In genomic region chr1:43444531-43444930, GRCm38 (mm10) we compare ENCODE assay signal across 8 mouse cellular contexts. TPM values are rescaled to one million over a fixed set of nuclear protein-coding genes. Genes with fewer than 3 reads are reported as not detected.
DNase-seq lines count a peak whose midpoint lies in the region; ATAC-seq and TF ChIP-seq lines count a peak whose summit lies in the region.

TSS of gene Nck2 (plus strand) at chr1:43444579.

- H3K36me3 ChIP-seq in forebrain, embryonic 14.5 days (ENCODE audit: control insufficient read depth, insufficient read depth, low read length): no peaks in the 10 kb centered on the region
- no peaks in the 10 kb centered on the region for H3K36me3 ChIP-seq in hindbrain, embryonic 10.5 days
- no peaks in the 10 kb centered on the region for H3K36me3 ChIP-seq in limb, embryonic 14.5 days (ENCODE audit: control insufficient read depth, insufficient read depth, low read length)
- H3K36me3 ChIP-seq in myocyte (ENCODE audit: control insufficient read depth, insufficient read depth): no peaks in the 10 kb centered on the region

- no peak for ATAC-seq in forebrain, embryonic 14.5 days
- ATAC-seq in limb, embryonic 14.5 days (ENCODE audit: low FRiP score, low read depth): no peak

- H3K4me2 ChIP-seq in forebrain, embryonic 14.5 days (ENCODE audit: low read length): peak within 1 kb of the TSS; percentile 82
- peak within 1 kb of the TSS; percentile 91 for H3K4me2 ChIP-seq in limb, embryonic 14.5 days (replicated peaks; ENCODE audit: low read depth, low read length, severe bottlenecking)
- peak within 1 kb of the TSS; percentile 74 for H3K4me2 ChIP-seq in myocyte (ENCODE audit: low read depth)

- peaks cover 34% of the 10 kb centered on the region for H3K79me2 ChIP-seq in myocyte (ENCODE audit: control insufficient read depth, insufficient read depth)

- peak within 1 kb of the TSS; percentile 96 for H3K4me3 ChIP-seq in forebrain, embryonic 14.5 days (ENCODE audit: low read depth, low read length)
- H3K4me3 ChIP-seq in hindbrain, embryonic 10.5 days: peak within 1 kb of the TSS; percentile 98
- H3K4me3 ChIP-seq in limb, embryonic 14.5 days (replicated peaks; ENCODE audit: low read length): peak within 1 kb of the TSS; percentile 97
- H3K4me3 ChIP-seq in myocyte: peak within 1 kb of the TSS; percentile 65

- H3ac ChIP-seq in myocyte (ENCODE audit: control insufficient read depth, insufficient read length): peak within 1 kb of the TSS; percentile 85

- peaks cover 17% of the 10 kb centered on the region for H3K4me1 ChIP-seq in forebrain, embryonic 14.5 days (ENCODE audit: control insufficient read depth, insufficient read depth, low read length)
- H3K4me1 ChIP-seq in hindbrain, embryonic 10.5 days (replicated peaks): peaks cover 24% of the 10 kb centered on the region
- H3K4me1 ChIP-seq in limb, embryonic 14.5 days (ENCODE audit: control insufficient read depth, insufficient read depth, low read length): peaks cover 18% of the 10 kb centered on the region

- TF ChIP-seq POLR2A in limb, embryonic 14.5 days (IDR thresholded peaks at IDR 0.05; ENCODE audit: borderline replicate concordance, extremely low read depth, insufficient read depth, insufficient read length): no peak
- TF ChIP-seq POLR2A in myocyte (IDR thresholded peaks at IDR 0.05; ENCODE audit: insufficient read length, low read depth): no peak

- H3K27me3 ChIP-seq in forebrain, embryonic 14.5 days (replicated peaks; ENCODE audit: control insufficient read depth, insufficient read depth, low read length): no peaks in the 10 kb centered on the region
- H3K27me3 ChIP-seq in hindbrain, embryonic 10.5 days (ENCODE audit: insufficient read depth, poor library complexity, severe bottlenecking): no peaks in the 10 kb centered on the region; the same call in 1 of the 2 replicates
- no peaks in the 10 kb centered on the region for H3K27me3 ChIP-seq in limb, embryonic 14.5 days (ENCODE audit: control insufficient read depth, insufficient read depth, low read length)
- no peaks in the 10 kb centered on the region for H3K27me3 ChIP-seq in myocyte (ENCODE audit: control insufficient read depth, insufficient read depth, insufficient read length)

- no peak for DNase-seq in urinary bladder, adult 2 months (ENCODE audit: low spot score)
- no peak for DNase-seq in urinary bladder, postnatal 10 days (ENCODE audit: low spot score)
- DNase-seq in forebrain, embryonic 14.5 days (ENCODE audit: low spot score): no peak
- DNase-seq in hindbrain, embryonic 10.5 days (ENCODE audit: low spot score): no peak
- DNase-seq in limb, embryonic 14.5 days (ENCODE audit: low spot score): no peak
- DNase-seq in thymus, postnatal 10 days (ENCODE audit: low spot score in 2 of 2): no peak
- DNase-seq in ovary, adult 18-20 months (ENCODE audit: low spot score): no peak

- peak within 1 kb of the TSS; percentile 91 for H3K27ac ChIP-seq in forebrain, embryonic 14.5 days (ENCODE audit: low read depth, low read length)
- peak within 1 kb of the TSS; percentile 99 for H3K27ac ChIP-seq in hindbrain, embryonic 10.5 days
- peak within 1 kb of the TSS; percentile 95 for H3K27ac ChIP-seq in limb, embryonic 14.5 days (replicated peaks; ENCODE audit: low read depth, low read length)

- WGBS in forebrain, embryonic 14.5 days: 10% methylated on average over 9 of the region's 9 CpGs
- WGBS in hindbrain, embryonic 10.5 days: 23% methylated on average over 9 of the region's 9 CpGs
- 14% methylated on average over 9 of the region's 9 CpGs for WGBS in limb, embryonic 14.5 days

- peak within 1 kb of the TSS; percentile 98 for H3K9ac ChIP-seq in forebrain, embryonic 14.5 days (ENCODE audit: low read length)
- H3K9ac ChIP-seq in limb, embryonic 14.5 days (ENCODE audit: low read depth, low read length, severe bottlenecking): peak within 1 kb of the TSS; percentile 97

- H3K9me3 ChIP-seq in forebrain, embryonic 14.5 days (replicated peaks; ENCODE audit: control insufficient read depth, low read length): no peaks in the 10 kb centered on the region
- no peaks in the 10 kb centered on the region for H3K9me3 ChIP-seq in hindbrain, embryonic 10.5 days
- no peaks in the 10 kb centered on the region for H3K9me3 ChIP-seq in limb, embryonic 14.5 days (ENCODE audit: control insufficient read depth, low read length)

TF ChIP-seq in myocyte, 11 proteins besides CTCF, POLR2A, EP300 and RAD21:
- TF ChIP-seq SRF (IDR thresholded peaks at IDR 0.05; ENCODE audit: control insufficient read depth, insufficient read length, low read depth) (no peak), CEBPB (IDR thresholded peaks at IDR 0.05; ENCODE audit: insufficient read depth, poor library complexity, severe bottlenecking) (no peak), TCF12 (IDR thresholded peaks at IDR 0.05; ENCODE audit: insufficient read depth, poor library complexity, severe bottlenecking) (no peak), MYOG (IDR thresholded peaks at IDR 0.05; ENCODE audit: control insufficient read depth in 1 of 3, insufficient read depth in 1 of 3, insufficient read length in 2 of 3, low read depth in 2 of 3) (no peak), MAX (IDR thresholded peaks at IDR 0.05; ENCODE audit: low read depth) (no peak), REST (IDR thresholded peaks at IDR 0.05; ENCODE audit: insufficient read depth, insufficient read length) (no peak), POLR2AphosphoS2 (IDR thresholded peaks at IDR 0.05; ENCODE audit: insufficient read length, low read depth) (no peak), E2F4 (IDR thresholded peaks at IDR 0.05; ENCODE audit: insufficient read depth) (no peak)

RNA-seq across cellular contexts. Expression of gene Nck2, which starts in this region (rescaled TPM):
- 30.4 and 32.4 TPM in 2 replicates for polyA plus RNA-seq in urinary bladder, adult 2 months (2012; rRNA removed)
- polyA plus RNA-seq in forebrain, embryonic 14.5 days (2014; fragmentation: Nextera tagmentation; extraction: Ambion mirVana): 37.4 and 44.5 TPM in 2 replicates
- 39.5 and 40.8 TPM in 2 replicates for polyA plus RNA-seq in hindbrain, embryonic 10.5 days (2016; fragmentation: Nextera tagmentation; extraction: Ambion mirVana)
- polyA plus RNA-seq in limb, embryonic 14.5 days (2012; rRNA removed): 43.3 and 48.6 TPM in 2 replicates
- 38.8 and 44.8 TPM in 2 replicates for polyA plus RNA-seq in limb, embryonic 14.5 days (2014; fragmentation: Nextera tagmentation; extraction: Ambion mirVana)
- 18.4 TPM for polyA plus RNA-seq in myocyte (2012; fragmentation: generic; extraction: Trizol)
